Mouse (Mus musculus) embryonic facial prominence, embryonic 15.5 days (tissue): ENCODE results near the gene Lrmda. TPM values are rescaled to one million over a fixed set of nuclear protein-coding genes. Genes with fewer than 3 reads are reported as not detected.
A peak's percentile ranks its signal among the peaks of the same experiment; 100 is the strongest.

Experiments
- ATAC-seq: fragments of 200-750 bp; cut with Nextera tagmentation; 2 replicates; pipeline ENCODE4 v1.8.0; 2017; ENCODE audit warnings: low read depth, moderate TSS enrichment; ENCODE audit not compliant: insufficient number of reproducible peaks, low FRiP score, low TSS enrichment
- H3K27ac ChIP-seq: fragments of 300-500 bp; sonication (generic); replicated peaks from 2 replicates; pipeline ENCODE4 v1.5.1; 2015; ENCODE audit warnings: mild to moderate bottlenecking, inconsistent platforms
- H3K27me3 ChIP-seq: fragments of 300-500 bp; sonication (generic); 2 replicates; pipeline ENCODE4 v1.6.1; 2015; ENCODE audit warnings: inconsistent platforms
- H3K36me3 ChIP-seq: fragments of 300-500 bp; sonication (generic); 2 replicates; pipeline ENCODE4 v1.6.1; 2015; ENCODE audit warnings: mild to moderate bottlenecking, inconsistent platforms
- H3K4me1 ChIP-seq: fragments of 300-500 bp; sonication (generic); 2 replicates; pipeline ENCODE4 v1.6.1; 2015; ENCODE audit warnings: inconsistent platforms
- H3K4me2 ChIP-seq: fragments of 300-500 bp; sonication (generic); replicated peaks from 2 replicates; pipeline ENCODE4 v1.6.1; 2015; ENCODE audit warnings: mild to moderate bottlenecking, inconsistent platforms
- H3K4me3 ChIP-seq: fragments of 300-500 bp; sonication (generic); replicated peaks from 2 replicates; pipeline ENCODE4 v1.5.1; 2015; ENCODE audit warnings: mild to moderate bottlenecking, inconsistent platforms
- H3K9ac ChIP-seq: fragments of 300-500 bp; sonication (generic); 2 replicates; pipeline ENCODE4 v1.6.1; 2015; ENCODE audit warnings: inconsistent platforms
- H3K9me3 ChIP-seq: fragments of 300-500 bp; sonication (generic); replicated peaks from 2 replicates; pipeline ENCODE4 v1.6.1; 2016; ENCODE audit warnings: inconsistent platforms
- WGBS: fragments of 180-500 bp; shearing (Covaris S2); methylation state at CpG from one replicate; pipeline ENCODE4 v1.1.7; 2015; 5-methylcytosine and 5-hydroxymethylcytosine counted together
- polyA plus RNA-seq: library from polyadenylated mRNA; unstranded; fragments of >200 nt; fragmentation: Nextera tagmentation; extraction: Ambion mirVana; gene quantifications from 2 replicates; pipeline ENCODE4 v1.2.1, GENCODE M21; 2015

Gene Lrmda
- polyA plus RNA-seq, 1 experiment from 2014 or later = 0.64 TPM

GRCm38 (mm10) chr14:22546676-22546984 lies 527.1 kb downstream of the Lrmda start:
- H3K27ac ChIP-seq = no peak overlapping the region
- no peaks in the 10 kb centered on the region for H3K27me3 ChIP-seq
- H3K9ac ChIP-seq = no peak overlapping the region
- H3K9me3 ChIP-seq = no peaks in the 10 kb centered on the region
- 77% methylated on average over 4 of the region's 4 CpGs for WGBS
- no peak for ATAC-seq
- H3K4me3 ChIP-seq = no peak overlapping the region
- H3K36me3 ChIP-seq = no peaks in the 10 kb centered on the region
- no peak overlapping the region for H3K4me2 ChIP-seq
- peaks cover 6% of the 10 kb centered on the region for H3K4me1 ChIP-seq

GRCm38 (mm10) chr14:22548286-22548685 lies 528.8 kb downstream of the Lrmda start:
- no peaks in the 10 kb centered on the region for H3K9me3 ChIP-seq
- 28% methylated on average over 2 of the region's 2 CpGs for WGBS
- peaks cover 6% of the 10 kb centered on the region for H3K4me1 ChIP-seq
- no peak for ATAC-seq
- no peak overlapping the region for H3K27ac ChIP-seq
- no peaks in the 10 kb centered on the region for H3K36me3 ChIP-seq
- H3K4me3 ChIP-seq = no peak overlapping the region
- H3K4me2 ChIP-seq = no peak overlapping the region
- H3K9ac ChIP-seq = no peak overlapping the region
- no peaks in the 10 kb centered on the region for H3K27me3 ChIP-seq

- no peaks in the 10 kb centered on the region for H3K36me3 ChIP-seq
- no peaks in the 10 kb centered on the region for H3K27me3 ChIP-seq
- no peak overlapping the region for H3K4me2 ChIP-seq
- no peak for ATAC-seq
- 54% methylated on average over 2 of the region's 2 CpGs for WGBS
- H3K4me1 ChIP-seq = peaks cover 6% of the 10 kb centered on the region
- H3K9me3 ChIP-seq = no peaks in the 10 kb centered on the region
- H3K9ac ChIP-seq = no peak overlapping the region
- H3K27ac ChIP-seq = peak overlapping the region; percentile 5; the same call in 1 of the 2 replicates
- H3K4me3 ChIP-seq = no peak overlapping the region
These were observed 529.7 kb downstream of the Lrmda start for GRCm38 (mm10) chr14:22549166-22549565.

GRCm38 (mm10) chr14:22552358-22552757 lies 532.8 kb downstream of the Lrmda start:
- no peak for ATAC-seq
- Histone ChIP-seq H3K4me1 (no peaks in the 10 kb centered on the region), H3K36me3 (no peaks in the 10 kb centered on the region), H3K4me3 (no peak overlapping the region), H3K9ac (no peak overlapping the region), H3K4me2 (no peak overlapping the region), H3K27me3 (no peaks in the 10 kb centered on the region), H3K27ac (no peak overlapping the region), H3K9me3 (no peaks in the 10 kb centered on the region)
- WGBS = 65% methylated on average over 4 of the region's 4 CpGs

- no peak for ATAC-seq
- Histone ChIP-seq H3K9me3 (no peaks in the 10 kb centered on the region), H3K36me3 (no peaks in the 10 kb centered on the region), H3K27me3 (no peaks in the 10 kb centered on the region), H3K9ac (no peak overlapping the region), H3K27ac (no peak overlapping the region), H3K4me1 (no peaks in the 10 kb centered on the region), H3K4me3 (no peak overlapping the region), H3K4me2 (no peak overlapping the region)
- 28% methylated on average over 3 of the region's 3 CpGs for WGBS
These were observed 533.3 kb downstream of the Lrmda start for GRCm38 (mm10) chr14:22552841-22553240.

- ATAC-seq = no peak
- Histone ChIP-seq H3K9me3 (no peaks in the 10 kb centered on the region), H3K9ac (no peak overlapping the region), H3K36me3 (no peaks in the 10 kb centered on the region), H3K4me3 (no peak overlapping the region), H3K27me3 (no peaks in the 10 kb centered on the region), H3K4me1 (no peaks in the 10 kb centered on the region), H3K4me2 (no peak overlapping the region), H3K27ac (no peak overlapping the region)
- WGBS = 93% methylated on average over 3 of the region's 3 CpGs
These were observed 534.2 kb downstream of the Lrmda start for GRCm38 (mm10) chr14:22553717-22554116.

GRCm38 (mm10) chr14:22572486-22572885 lies 553.0 kb downstream of the Lrmda start:
- ATAC-seq = no peak
- WGBS = 79% methylated on average over 5 of the region's 5 CpGs
- peaks cover 28% of the 10 kb centered on the region for H3K4me1 ChIP-seq

GRCm38 (mm10) chr14:22573585-22573984 lies 554.1 kb downstream of the Lrmda start:
- Histone ChIP-seq H3K9me3 (no peaks in the 10 kb centered on the region), H3K27me3 (no peaks in the 10 kb centered on the region), H3K27ac (no peak overlapping the region), H3K4me2 (no peak overlapping the region), H3K9ac (no peak overlapping the region), H3K4me1 (peaks cover 32% of the 10 kb centered on the region), H3K36me3 (no peaks in the 10 kb centered on the region), H3K4me3 (no peak overlapping the region)
- WGBS = 82% methylated on average over 7 of the region's 7 CpGs
- ATAC-seq = no peak

More at GRCm38 (mm10) chr14:22572486-22572885, 553.0 kb downstream of the Lrmda start:
- H3K4me3 ChIP-seq = no peak overlapping the region
- no peak overlapping the region for H3K4me2 ChIP-seq
- no peaks in the 10 kb centered on the region for H3K36me3 ChIP-seq
- no peaks in the 10 kb centered on the region for H3K27me3 ChIP-seq
- no peak overlapping the region for H3K9ac ChIP-seq
- H3K27ac ChIP-seq = no peak overlapping the region
- H3K9me3 ChIP-seq = no peaks in the 10 kb centered on the region

- Histone ChIP-seq H3K27me3 (no peaks in the 10 kb centered on the region), H3K9ac (no peak overlapping the region), H3K27ac (no peak overlapping the region), H3K4me3 (no peak overlapping the region), H3K36me3 (no peaks in the 10 kb centered on the region), H3K4me2 (no peak overlapping the region), H3K4me1 (peaks cover 32% of the 10 kb centered on the region), H3K9me3 (no peaks in the 10 kb centered on the region)
- 80% methylated on average over 4 of the region's 4 CpGs for WGBS
- ATAC-seq = 0 out of 2 replicates have a peak, but pooled peaks have one; percentile 4
These were observed 554.5 kb downstream of the Lrmda start for GRCm38 (mm10) chr14:22574006-22574405.

GRCm38 (mm10) chr14:22576441-22576840 lies 556.9 kb downstream of the Lrmda start:
- WGBS = 45% methylated on average over 6 of the region's 6 CpGs
- Histone ChIP-seq H3K9ac (no peak overlapping the region), H3K9me3 (no peaks in the 10 kb centered on the region), H3K4me3 (no peak overlapping the region), H3K27ac (0 out of 2 replicates have a peak overlapping the region, but pooled peaks have one; percentile 11), H3K36me3 (no peaks in the 10 kb centered on the region), H3K4me2 (no peak overlapping the region), H3K27me3 (no peaks in the 10 kb centered on the region), H3K4me1 (peaks cover 32% of the 10 kb centered on the region)
- ATAC-seq = no peak

- no peak overlapping the region for H3K4me2 ChIP-seq
- no peaks in the 10 kb centered on the region for H3K36me3 ChIP-seq
- no peak overlapping the region for H3K27ac ChIP-seq
- H3K4me1 ChIP-seq = peaks cover 32% of the 10 kb centered on the region
- no peaks in the 10 kb centered on the region for H3K27me3 ChIP-seq
- 47% methylated on average over 13 of the region's 13 CpGs for WGBS
- no peaks in the 10 kb centered on the region for H3K9me3 ChIP-seq
- no peak overlapping the region for H3K4me3 ChIP-seq
- no peak for ATAC-seq
- no peak overlapping the region for H3K9ac ChIP-seq
These were observed 558.0 kb downstream of the Lrmda start for GRCm38 (mm10) chr14:22577411-22578037.

- peaks cover 32% of the 10 kb centered on the region for H3K4me1 ChIP-seq
- WGBS = 16% methylated on average over 6 of the region's 6 CpGs
- no peak overlapping the region for H3K4me3 ChIP-seq
These were observed 558.7 kb downstream of the Lrmda start for GRCm38 (mm10) chr14:22578224-22578623.

More at GRCm38 (mm10) chr14:22578224-22578623, 558.7 kb downstream of the Lrmda start:
- H3K36me3 ChIP-seq = no peaks in the 10 kb centered on the region
- no peaks in the 10 kb centered on the region for H3K9me3 ChIP-seq
- ATAC-seq = no peak
- no peak overlapping the region for H3K9ac ChIP-seq
- H3K27ac ChIP-seq = no peak overlapping the region
- H3K4me2 ChIP-seq = no peak overlapping the region
- no peaks in the 10 kb centered on the region for H3K27me3 ChIP-seq
